Mouse (Mus musculus) lung, postnatal 10 days (tissue): ENCODE measurements at regions not wholly inside any gene's neighbourhood (a gene's known extent, or its start where the extent isn't known, plus 50 kb on each side); places are given as distances from the start of the nearest gene placed in this dataset.
"Not testable (repeated sequence)": the region's sequence is repeated elsewhere in the genome, so short reads cannot be mapped to it uniquely, and the experiment has no call there.

Experiments used
- DNase-seq: peaks from one replicate; pipeline ENCODE4 v3.0.0; 2021

DNA sequence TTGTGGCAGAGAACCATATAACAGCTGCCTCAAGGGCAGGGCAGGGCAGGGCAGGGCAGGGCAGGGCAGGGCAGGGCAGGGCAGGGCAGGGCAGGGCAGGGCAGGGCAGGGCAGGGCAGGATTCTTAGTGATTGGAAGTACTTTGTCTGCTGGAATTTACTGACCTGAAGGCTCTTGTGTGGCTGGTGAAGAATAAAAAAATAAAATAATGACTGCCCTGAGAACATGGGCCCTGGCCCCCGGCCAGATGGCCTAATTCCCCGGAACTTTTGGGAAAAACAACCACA is 169.3 kb downstream of the Qk start:
- not testable (repeated sequence) for DNase-seq

DNA sequence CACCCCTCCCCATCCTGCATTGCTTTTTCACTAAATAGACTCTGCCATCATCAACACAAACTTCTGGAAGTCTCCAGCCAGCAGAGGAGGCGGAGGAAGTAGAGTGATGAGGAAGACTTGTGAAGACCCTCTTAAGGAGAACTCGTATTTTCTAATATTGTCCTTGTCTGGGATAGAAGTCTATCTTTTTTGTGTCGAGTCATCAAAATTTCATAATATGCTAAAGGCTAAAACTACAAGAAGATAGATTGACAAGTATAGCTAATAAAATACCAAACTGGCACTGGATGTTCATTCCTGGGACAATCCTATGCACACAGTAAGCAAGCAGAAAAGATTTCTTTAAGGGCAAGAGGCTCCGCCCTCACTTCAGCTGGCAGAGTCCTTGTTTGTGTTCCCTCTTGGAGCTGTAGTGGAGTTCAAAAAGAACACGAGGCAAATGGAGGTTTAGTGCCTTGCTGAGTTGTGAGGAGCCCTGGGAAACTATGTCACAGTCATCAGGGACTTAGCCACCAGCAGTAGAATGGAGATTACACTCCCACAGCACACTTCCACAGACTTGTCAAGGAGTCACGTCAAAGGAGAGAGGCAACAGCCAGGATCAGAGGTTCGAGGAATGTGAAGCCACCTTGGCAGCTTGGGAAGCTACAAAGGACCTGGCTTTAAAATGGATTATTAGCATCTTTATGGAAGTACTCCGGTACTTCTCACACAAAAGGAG is 169.8 kb downstream of the Qk start:
- DNase-seq, result peak; percentile 45

DNA sequence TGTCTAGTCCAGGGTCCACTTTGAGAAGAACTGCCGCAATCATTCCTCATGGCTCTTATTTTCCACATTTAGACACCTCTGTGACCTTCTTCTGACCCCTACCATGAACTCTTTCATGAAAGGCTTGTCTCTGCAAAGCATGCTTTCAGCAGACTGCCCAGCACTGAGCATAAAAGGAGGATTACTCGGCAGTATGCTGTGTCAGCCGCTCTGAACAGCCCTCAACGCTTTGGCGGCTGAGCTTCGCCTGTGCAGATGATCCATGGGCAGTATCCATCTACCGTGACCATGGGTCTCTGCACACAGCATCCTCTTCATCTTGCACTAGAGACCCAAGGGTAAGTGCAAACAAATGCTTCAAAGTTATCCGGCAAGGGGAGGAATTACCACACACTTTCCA is 172.5 kb downstream of the Qk start:
- no peak for DNase-seq

DNA sequence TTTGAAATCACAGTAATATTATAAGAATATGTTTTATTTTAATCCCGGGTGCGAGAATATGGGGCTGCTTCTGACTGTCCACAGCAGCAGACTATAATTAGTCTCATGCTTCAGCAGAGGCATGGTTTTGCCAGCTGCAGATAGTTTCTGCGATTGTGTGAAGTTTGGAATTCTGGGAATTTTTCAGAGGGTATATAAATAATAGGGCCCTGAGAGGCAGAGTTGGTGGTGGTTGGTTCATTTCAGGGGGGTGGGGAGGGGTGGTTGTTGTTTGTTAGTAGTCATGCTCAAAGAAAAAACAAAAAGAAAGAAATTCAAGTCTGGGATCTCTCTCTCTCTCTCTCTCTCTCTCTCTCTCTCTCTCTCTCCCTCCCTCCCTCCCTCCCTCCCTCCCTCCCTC is 173.1 kb downstream of the Qk start:
- no peak for DNase-seq

DNA sequence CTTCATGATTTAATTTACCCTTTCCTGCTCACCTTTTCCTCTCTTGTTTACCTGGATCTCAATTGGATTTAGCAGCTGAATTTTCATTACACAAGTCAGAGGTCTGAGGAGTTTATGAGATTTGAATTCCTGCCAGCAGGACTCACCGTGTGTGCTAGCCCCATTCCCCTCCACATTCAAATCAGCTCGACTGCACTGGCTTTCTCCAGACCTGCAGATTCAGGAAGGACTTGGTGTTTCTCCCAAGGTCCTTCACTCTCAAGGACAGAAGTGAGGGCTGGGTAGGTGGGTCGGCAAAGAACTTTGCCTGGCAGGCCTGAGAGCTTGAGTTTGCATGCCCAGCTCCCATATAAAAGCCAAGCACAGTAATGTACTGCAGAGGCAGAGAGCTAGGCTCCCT is 180.8 kb downstream of the Qk start:
- DNase-seq, result no peak

DNA sequence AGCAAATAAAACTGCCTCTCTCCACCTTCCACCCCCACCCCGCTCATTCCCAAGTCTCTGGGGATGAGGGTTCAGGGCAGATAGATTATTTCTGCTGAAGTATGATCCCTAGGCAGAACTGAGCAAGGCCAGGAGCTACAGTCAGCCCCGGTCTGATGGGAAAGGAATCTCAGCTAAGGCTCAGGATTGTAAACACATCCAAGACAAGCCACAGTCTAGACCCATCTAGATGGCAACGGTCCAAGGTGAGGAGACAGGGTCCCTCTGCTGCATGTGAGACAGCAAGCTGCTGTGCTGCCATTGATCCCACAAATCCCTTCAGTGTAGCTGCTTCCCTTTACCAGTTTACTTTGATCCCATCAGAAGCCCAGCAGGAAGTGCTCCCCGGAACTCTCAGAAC is 181.3 kb downstream of the Qk start:
- DNase-seq, result peak; percentile 38

DNA sequence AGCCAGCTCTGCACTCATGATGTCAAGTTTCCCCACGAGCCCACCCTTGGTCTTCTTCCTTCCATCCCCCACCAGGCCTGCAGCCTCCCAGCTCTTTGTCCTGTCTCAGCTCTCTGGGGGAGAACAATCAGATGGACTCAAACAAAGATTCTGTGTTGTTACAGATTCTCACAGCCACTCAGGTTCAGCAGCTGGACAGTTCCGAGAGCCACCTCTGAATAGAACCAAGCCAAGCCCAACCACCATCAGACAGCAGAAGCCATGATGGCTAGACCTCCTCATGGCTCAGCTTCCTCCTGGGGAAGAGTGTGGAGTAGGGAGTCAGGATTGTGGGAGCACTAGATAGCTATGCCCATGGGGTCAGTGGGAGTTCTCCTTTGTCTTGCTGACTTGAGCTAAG is 184.5 kb downstream of the Qk start:
- peak; percentile 52 for DNase-seq

DNA sequence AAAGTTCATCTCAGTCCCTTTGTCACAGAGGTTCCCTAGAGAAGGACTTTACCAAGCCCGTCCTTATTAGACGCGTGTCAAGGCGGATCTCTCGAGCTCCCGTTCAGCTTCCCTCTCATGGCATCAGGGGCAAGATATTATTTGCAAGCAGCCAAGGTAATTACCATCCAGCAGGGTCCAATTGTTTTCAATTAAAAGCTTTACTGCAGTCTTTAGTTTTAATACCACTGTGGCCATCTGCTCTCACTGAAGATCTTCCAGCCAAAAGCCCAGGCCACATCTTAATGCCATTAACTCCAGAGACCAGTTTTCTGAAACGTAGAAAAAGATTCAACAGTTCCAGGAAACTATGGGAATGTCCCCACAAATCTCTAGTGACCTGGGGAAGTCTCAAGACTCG is 191.1 kb downstream of the Qk start:
- no peak for DNase-seq

DNA sequence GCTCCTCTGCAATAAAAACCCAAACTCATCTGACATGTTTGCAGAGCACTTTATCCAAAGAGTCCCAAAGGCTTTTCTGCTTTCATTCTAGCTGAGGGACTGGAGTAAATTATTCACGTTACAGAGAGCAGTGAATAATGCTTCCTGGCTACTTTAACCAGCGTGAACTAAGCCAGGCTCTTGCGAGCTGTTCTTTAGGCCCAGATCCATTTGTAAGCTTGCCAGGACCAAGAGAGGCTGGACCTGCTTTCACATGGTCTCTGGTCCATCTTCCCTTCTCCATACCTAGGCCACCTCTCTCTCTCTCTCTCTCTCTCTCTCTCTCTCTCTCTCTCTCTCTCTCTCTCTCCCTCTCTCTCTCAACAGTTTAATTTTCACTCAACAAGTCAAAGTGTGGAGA is 197.2 kb downstream of the Qk start:
- DNase-seq, result no peak

DNA sequence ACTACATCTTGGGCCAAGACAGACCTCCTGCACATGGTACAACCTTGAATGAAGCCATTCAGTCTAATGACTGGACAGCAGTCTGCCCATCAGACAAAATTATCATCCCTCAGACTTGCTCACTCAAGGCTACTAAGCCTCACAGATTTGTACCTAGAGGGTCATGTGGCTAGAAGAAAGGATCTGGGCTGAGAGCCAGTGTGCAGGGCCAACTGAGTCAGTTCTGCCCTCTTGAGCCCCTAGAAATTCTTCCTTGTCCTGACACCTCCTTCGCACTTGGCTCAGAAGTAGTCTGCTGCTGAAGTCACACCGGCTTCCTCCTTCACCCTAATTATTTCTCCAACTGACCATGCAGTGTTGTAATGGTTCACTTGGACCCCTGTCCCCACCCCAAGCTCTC is 207.5 kb downstream of the Qk start:
- no peak for DNase-seq

DNA sequence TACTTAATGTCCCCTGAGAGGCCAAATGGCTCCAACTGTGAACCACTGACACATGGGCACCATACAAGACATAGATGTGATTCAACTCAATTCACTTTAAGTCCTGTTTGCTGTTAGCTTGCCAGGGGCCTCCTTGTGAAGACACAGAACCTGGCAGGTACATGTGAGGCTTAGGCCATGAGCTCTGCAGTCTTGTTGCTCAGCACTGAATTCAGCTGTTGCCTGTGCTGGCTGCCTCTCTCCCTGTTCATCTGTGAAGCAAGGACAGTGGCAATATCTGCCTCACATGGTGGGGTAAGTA is 209.3 kb downstream of the Qk start:
- no peak for DNase-seq

DNA sequence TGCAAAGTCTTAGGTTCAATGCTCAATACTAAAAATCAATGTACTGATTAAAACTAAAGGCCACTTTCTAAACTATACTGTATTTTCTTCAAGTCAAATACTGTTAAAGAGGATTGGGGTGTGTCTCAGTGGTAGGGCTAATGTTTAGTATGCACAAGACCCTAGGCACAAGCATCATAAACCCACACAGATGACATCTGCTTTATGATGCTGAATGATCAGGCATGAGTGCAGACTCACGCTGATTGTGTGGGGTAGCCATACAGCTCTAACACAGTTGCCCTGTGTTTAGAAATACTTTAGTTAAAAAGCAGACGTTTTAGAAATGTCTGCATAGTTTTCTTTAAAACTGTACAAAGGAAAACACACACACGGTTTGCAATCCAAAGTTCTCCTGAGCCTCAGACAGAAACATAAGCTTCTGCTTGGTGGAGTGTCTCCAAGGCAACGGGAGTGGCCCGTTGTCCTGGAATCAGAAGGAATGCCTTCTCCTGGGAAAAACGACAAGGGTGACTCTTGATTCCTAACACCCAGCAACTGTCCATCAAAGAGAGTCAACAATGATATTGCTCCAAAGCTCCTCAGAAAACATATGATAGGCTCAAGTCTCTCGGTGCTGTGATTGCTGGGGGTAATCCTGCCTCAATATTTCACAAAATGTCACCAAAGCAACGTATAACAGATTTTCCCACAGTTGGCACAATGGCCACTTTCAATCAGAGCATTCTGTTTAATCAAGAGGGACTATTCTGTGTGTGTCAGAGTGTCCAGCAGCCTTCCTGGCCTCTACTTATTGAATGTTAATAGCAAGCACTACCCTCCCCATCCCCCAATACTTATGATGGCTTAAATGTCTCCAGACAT is 209.9 kb downstream of the Qk start:
- DNase-seq, result no peak

DNA sequence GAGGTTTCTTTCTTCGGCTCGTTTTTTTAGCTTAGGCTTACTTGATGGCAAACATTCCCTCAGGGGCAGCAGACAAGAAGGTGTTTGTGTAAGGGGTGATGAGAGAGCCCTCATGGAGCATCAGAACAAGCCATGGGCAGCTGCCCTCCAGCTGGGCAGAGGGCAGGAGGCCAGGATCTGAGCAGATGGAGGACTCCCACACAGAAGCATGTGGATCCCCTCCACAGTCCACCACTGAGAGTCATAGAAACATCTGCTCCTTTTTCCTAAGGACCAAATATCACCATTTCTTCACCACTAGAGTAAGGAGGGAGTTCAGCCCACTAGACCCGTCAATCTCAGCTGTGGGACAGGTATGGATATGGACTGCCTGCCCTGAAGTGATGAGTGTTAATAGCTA is 214.4 kb downstream of the Qk start:
- DNase-seq, result peak; percentile 29

DNA sequence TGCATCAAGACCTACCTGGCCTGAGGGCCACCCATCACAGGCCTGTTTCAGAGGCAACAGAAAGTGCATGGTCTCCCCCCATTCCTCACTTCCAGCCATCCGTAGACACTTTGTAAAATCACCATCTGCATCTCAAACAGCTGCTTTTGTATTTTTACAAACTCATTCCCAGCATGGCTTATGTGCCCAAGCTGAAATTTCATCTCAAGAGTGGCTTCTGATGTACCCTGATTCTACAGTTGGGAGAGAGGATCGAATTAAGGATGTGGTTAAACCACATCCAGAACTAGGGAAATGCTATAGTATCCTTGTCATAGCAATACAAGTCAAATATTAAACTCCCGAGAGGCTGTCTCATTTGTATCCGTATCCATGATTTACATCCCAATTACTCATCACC is 221.5 kb downstream of the Qk start:
- no peak for DNase-seq

DNA sequence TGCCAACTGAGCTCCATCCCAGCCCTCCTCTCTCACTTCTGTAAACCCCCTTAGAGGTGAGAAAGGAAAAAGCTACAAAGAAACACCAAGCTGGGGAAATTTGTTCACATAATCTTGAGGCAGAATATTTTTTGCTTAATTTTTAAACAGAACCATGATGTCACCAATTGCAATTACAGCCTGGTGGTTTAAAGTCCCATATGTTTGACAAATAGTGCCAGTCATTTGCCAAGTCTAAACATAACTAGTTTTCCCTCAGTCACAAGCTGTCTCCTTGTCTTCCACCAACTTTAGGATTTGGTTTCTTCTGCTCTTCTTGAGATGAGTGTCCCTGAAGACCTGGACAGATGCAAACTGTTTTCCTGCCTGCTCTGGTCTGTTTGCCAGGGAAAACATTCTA is 222.0 kb downstream of the Qk start:
- no peak for DNase-seq

DNA sequence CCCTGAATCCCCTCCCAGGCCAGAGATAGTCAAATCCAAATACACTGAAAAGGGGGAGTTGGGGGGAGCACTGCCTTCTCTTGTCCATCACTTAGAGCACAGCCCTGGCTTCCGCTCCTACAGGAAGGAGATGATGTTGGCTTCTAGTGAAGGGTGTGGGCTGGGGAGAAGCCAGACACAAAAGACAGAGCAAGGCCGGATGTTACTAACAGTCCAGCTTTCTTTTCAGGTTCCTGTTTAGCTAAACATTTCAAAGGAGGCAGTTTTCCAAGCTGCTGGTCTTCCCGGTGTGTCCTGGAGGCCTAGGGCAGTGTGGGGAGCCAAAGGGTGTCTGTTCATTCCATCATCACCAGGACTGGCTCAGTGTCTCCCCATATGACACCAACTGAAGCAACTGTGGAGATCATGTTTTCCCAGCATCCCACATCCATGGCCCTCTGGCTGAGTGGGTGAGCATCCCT is 223.8 kb downstream of the Qk start:
- DNase-seq, result peak; percentile 78

DNA sequence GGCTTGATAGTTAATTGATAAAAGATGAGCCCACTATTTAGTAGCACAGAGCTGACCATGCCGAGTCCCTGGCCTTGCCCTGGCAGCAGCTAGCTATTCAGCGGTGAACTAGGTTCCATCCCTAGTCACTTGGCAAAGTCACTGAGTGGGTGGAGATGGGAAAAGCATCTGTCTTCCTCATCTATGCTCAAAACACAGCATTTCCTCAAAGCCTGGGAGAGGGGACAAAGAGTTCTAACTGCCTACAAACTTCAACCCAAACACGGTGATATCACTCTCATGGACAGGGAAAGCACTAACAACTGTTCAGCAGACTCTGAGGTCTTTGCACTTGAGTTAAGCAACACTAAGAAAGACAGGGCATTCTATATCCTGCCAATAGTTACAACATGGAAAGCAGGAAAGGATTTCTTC is 225.5 kb downstream of the Qk start:
- DNase-seq, result peak; percentile 88

DNA sequence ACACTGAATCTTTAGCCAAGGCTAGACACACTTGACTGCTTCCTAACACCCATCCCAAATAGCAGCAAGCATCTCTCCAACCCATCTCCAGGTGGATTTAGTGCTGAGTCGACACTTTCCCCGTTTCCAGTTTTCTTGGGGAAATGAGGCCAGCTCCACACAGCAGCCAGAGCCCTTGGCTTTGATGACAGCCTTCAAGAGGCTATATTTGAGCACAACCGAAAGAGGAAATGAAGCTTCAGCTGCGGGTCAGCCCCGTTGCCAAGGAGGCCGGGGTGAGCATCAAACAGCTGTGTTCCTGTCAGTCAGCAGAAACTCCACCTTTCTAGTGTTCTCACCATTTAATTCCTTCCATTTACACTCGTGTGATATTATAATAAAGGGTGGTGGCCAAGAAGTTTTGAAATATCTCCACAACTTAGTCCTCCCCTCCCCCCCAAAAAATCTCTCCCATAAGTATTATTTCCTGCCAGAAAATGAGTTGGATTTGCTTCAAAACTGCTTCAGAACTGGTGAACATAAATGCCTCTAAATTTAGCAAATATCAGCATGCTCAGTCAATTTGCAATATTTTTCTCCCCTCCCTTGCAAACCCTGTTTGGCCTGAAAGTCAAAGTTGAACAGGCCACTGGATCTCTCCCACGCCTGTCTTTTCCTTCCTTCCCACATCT is 226.1 kb downstream of the Qk start:
- peak; percentile 79 for DNase-seq

DNA sequence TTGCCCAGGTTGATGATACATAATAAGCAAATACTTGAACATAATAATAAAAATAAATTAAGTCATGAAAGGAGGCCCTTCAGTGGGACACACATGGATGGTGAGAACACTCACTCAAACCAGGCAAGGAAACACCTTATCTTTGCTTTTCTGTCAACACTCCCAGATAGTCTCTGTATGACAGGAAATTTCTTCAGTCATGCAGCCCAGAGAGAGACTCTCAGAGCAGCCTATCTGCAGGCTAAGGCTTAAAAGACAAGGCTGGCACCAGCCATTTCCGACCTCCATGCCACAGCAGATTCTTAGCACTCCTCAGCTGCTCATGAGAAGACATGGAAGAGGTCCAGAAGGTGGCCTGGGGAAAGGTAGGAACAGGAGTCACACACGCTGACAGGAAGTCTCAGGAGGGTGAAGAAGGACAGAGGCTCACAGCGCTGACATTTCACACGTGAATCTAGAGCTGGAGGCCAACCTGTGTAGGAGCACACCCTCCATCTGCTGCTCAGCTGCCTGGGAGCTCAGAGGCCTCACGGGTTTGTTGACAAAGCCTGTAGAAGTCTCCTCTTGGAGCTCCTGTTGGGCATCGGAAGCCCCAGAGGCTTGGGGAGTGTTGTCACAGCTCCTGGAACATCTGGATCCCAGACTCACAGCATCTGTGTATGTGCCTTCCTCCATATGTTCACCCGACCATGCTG is 232.3 kb downstream of the Qk start:
- DNase-seq, result no peak

DNA sequence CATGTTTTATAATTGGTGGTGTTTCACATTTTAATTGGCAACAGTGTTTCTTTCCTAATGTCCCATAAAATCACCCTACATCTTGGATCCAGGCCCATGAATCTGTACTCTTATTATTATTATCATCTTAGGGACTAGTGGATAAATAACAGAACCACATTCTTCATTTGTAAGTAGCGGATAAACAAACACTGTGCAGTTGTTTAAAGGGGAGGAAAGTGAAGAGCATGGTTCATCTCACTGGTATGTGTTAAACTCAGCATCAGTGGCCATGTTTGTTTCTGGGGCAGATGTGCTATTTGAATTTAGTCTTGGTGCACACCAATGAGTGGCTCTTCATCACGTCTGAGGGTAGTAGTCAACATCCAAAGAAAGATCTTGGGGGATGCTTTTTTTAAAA is 233.1 kb downstream of the Qk start:
- no peak for DNase-seq

DNA sequence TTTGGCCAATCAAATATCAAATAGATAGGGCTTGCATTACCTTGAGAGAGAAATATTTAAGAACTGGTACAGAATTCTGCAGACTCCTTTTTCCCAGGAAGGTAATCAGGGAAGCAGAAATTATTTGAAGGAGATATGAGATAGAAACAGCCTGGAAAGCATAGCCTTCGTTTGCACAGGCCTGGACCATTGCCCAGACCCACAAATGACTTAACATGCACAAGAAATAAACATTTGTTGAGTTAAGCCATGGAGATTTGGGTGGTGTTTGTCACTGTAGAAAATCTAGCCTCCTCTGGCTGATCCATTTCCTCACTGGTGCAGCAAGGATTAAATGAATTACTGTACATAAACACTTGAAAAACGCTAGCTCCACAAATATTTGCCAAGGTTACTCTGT is 233.5 kb downstream of the Qk start:
- DNase-seq, result peak; percentile 80

DNA sequence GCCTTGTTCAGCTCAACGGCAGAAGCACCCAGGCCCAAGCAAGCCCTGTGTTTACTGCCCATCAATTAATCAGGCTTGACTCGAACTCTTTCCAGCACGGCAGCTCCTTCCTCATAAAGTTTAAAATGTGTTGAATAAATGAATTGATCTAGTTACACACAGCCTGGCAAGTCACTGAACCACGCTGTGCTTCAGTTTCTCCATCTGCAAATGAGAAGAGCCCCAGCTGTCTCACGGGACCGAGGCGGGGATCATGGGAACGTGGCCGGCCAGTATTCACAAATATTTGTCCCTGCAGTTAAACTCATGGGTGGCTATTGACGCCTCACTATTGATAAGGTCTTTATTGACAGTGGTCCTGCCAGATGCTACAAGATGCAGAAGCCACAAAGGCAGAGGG is 237.9 kb downstream of the Qk start:
- DNase-seq, result no peak

DNA sequence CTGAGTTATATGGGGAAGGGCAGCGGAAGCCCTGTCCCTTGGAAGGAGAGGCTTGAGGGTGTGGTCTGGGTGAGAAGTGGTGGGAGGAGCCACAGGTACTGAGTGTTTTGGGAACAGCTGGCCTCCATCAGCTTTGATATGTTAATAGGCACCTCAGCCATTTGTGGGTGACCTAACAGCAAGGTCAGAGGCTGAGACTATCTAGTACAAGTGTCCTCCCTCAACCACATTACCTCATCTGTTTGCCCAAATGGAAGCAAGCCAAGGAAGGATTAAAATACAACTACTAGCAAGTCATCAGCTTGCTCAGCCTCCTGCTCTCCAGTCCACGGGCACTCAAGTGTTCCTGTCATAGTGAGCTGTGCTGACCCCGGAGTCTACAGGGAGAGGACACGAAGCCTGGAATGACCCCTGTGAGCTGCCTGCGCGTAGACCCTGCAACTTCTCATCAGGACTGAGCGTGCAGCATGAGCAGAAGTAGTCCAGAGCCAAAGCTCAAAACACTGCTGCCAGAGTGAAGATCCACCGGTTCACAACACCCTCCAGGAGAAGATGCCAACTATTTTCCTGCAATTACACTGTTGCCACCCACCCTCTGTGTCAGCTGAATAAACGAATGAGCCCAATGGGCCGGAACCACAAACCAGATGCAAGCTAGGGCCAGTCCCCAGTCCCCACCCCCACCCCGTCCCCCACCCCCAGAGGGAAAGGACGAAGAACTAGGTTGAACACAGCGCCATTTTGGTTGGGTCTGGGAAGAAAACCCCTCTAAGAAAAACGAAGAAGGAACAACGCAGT is 239.6 kb downstream of the Qk start:
- peak; percentile 72 for DNase-seq
